Mouse (Mus musculus): ENCODE measurements around the gene Trap1.
"Not testable (repeated sequence)": the region's sequence is repeated elsewhere in the genome, so short reads cannot be mapped to it uniquely, and the experiment has no call there.

Trap1 gene

DNA sequence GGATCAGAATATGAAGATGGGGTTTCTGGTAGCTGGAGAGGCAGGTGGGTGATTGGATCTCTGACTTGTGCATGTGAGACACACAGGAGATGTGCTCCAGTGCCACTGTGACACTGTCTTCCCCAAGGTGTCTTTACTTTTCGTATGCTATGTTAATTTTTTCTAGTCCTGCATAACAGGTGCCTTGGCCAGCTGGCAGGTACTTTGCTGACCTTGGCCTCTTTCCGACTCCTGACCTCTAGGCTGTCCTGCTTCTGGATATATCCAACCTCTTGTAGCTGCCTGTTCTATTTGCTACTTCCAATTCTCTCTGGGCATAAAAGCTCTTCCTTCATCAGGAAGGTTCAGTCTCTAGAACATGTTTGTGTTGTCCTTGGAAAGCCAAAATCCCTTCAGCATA, 42.1 kb downstream of the Trap1 start:
- peak; percentile 69 to 74 for DNase-seq

DNA sequence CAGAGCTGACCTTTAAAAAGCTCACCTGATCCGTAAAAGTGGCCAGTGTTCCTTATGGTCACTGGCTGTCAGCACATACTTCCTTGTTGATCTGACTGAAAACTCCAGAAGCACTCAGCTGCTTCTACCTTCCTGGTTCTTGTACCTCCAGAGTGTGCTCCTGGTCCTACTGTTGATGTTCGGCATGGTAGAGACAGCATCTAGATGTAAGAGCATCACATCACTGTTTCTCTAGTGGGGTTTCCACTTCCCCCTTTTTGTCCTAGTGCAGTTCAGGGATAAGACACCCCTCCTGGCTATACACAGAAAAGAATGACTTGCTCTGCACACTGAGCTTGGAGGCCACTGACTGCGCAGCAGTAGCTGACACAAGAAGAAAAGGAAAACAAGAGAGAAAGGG, 43.2 kb downstream of the Trap1 start:
- no peak for DNase-seq

DNA sequence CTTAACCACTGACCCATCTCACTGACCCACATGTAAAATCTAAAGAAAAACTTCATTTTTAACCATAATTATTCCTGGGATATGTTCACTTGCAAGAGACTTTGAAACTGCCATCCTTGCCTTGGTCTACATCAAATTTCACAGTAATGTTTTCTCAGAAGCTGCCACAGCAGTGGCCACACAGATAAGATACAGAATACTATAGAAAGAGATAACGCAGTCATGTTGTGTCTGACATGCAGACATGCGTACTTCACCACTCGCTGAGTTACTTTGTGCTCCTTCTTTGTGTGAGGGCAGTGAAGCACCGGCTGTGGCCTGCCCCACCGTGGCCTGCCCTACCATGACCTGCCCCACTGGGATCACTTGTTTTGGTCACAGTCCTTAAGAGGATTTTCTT, 43.7 kb downstream of the Trap1 start:
- DNase-seq, result no peak

DNA sequence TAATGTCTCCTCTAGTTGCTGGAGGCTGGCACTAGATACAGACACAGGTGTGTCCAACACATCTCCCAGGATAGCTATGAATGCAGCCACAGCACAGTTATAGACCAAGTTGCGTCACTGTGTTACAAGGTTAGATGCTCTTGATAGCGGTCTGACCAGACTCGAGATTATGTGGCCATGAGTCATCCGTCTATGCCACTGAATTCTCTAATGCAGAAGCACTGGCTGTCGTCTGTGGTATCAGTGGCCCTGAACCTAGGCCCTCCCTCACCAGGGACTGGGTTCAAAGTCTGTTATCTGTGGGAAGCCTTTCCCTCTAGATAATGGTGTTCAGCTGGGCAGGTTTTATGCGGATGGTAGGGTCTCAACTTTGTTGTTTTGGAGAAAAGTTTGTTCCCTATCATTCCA, 45.3 kb downstream of the Trap1 start:
- no peak for DNase-seq

DNA sequence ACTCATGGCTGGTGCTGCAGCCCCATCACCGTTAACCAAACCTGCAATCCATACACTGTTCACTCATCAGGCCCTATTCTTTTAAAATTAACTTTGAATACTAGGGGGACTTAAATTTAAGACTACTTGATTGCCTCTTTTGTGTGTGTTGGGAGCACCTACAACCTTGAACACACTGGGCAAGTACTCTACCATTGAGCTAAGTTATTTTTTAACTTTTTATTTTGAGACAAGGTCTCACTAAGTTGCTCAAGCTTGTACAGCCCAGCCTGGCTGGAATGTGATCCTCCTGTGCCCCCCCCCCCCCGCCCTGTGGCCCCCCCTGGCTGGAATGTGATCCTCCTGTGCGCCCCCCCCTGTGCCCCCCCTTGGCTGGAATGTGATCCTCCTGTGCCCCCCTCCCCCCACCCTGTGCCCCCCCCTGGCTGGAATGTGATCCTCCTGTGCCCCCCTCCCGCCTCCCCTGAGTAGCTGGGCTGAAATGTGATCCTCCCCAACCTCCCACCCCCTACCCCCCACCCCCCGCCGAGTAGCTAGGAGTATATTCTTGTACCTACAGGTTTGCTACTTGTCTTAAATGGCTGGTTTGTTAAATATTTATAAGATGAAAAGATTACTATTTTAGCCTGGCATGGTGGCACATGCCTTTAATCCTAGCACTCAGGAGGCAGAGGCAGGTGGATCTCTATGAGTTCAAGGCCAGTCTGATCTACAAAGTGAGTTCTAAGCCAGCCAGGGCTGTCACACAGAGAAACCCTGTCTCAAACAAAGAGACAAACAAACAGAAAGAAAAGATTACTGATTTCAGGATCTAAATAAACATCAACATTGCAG, 46.0 kb downstream of the Trap1 start:
- DNase-seq, result peak; percentile 43 to 76

DNA sequence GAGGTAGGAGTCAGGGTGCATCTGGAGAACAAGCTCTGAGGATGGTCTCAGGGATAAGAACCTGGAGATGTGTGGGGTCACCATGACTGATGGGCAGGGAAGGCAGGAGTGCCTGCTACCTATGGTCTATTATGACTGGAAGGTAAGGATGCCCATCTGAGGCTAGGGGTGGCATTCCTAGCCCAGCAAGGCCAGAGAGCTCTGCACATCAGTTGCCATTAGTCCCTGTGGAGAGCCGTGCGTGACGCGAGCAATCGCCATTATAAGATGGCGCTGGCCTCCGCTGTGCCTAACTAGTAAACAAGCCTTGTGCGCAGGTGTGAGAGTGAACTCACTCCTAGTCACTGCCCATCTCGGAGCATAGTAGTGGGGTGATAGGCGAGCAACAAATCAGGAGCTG, 47.1 kb downstream of the Trap1 start:
- peak in 1 of 2 experiments; percentile 31 for DNase-seq

DNA sequence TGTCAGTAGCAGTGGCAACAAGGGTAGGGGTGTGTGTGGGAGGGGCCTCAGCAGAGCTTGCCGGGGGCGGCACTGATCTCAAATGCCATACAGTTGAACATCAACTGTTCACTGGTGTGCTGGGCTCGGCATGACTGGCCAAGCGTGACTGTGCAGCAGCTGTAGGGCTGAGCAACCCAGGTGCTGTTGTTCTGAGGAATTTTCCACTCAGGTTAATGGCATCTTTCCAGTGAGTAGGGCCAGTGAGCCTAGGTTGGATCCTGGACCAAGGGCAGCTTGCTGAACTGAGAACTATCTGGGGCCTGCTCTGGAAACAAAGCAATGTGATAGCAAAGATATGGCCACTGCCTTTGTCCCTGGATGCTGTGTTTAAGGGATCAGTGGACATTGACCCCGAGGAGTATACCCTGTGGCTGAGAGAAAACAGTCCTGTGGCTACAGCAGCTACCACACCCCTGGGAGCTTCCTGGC, 48.2 kb downstream of the Trap1 start:
- peak; percentile 93 to 97 for DNase-seq

DNA sequence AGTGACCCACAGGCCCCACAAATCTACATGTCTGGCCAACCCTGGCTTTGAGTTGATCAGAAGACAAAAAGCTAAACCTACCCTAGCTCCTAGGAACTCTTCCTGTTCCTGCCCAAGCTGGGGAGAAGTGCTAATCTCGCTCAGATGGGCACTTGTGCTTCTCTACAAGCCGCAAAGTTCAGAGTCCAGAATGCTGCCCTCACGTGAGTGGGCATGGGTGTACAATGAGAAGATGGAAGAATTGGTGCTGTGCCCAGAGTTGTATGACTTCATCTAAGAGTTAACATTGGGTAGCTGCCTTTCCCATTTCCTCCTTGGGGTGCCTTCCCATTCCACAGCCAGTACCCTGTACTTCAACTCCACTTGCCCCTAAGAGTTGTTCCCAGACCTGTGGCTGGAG, 50.4 kb downstream of the Trap1 start:
- DNase-seq, result peak; percentile 81 to 90

DNA sequence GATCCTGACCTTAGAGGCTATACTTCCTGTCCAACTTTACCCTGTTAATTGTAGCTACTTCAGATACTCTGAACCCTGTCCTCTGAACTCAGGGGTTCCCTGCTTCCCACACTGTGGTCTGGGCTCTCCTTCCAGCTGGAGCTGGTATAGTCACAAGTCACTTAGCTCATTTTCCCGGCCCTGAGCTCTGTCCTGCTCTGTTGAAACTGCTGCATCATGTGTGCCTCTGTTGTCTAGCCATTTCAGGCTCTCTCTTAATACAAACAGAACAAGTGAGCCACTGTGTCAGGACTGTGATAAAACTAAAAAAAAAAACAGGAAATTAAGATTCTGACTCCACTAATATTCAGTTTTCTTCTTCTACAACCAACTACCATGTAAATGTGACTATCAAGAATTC, 51.0 kb downstream of the Trap1 start:
- DNase-seq, result peak in 1 of 2 experiments; percentile 31

DNA sequence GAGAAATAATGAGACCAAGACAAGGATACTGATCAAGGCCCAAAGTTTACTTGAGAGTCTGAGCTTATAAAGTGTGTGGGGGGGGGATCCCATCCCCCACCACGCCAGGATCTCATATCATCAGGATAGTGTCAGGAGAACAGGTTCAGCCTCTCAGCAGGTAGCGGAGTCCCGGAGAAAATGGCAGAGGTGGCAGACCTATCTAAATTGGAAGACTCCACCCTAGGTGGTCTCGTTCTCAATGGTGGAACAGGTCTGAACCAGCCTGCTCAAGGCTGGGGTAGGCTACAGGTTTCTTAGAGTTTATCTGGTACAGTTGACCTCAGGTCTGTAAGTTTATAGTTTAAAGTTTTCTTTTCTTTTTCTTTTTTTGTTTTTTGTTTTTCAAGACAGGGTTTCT, 54.9 kb downstream of the Trap1 start:
- DNase-seq, result no peak

DNA sequence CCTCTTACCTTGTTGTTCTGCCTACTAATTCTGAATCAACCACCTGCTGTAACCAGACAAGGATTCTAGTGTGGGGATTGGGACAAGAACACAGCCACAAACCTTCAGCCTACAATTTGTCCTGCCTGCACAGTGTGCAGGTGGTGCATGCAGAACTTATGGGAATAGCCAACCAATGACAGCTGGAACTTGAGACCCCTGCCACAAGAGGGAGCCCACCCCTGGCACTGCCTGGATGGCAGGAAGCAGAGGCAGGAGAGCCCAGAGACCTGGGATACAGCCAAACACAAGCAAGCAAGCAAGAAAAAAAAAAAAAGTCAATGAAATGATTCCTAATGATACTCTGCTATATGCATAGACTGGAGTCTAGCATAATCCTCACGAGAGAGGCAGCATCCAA, 56.4 kb downstream of the Trap1 start:
- DNase-seq, result no peak

DNA sequence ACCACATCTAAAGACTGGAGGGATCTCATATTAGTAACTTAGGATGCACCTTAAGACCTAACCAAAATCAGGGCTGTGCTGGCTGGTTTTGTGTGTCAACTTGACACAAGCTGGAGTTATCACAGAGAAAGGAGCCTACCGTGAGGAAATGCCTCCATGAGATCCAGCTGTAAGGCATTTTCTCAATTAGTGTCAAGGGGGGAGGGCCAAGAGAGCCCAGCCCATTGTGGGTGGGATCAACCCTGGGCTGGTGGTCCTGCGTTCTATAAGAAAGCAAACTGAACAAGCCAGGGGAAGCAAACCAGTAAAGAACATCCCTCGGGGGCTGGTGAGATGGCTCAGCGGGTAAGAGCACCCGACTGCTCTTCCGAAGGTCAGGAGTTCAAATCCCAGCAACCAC, 60.2 kb downstream of the Trap1 start:
- not testable (repeated sequence) for DNase-seq

DNA sequence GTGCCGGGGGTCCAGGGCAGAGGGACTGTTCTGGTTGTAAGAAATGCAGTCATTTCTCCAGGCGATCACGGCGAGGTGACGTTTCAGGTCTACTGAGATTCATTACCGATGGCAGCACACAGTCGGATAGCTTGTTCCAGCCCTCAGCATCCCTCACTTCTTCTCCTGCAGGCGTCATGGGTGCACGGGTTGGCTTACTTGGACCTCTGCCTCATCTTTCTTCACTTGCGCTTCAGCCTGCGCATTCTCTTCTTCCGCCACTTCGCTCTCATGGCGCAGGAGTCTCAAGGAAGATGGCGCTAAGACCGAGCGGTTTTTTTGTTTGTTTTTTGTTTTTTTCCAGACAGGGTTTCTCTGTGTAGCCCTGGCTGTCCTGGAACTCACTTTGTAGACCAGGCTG, 60.8 kb downstream of the Trap1 start:
- not testable (repeated sequence) for DNase-seq

DNA sequence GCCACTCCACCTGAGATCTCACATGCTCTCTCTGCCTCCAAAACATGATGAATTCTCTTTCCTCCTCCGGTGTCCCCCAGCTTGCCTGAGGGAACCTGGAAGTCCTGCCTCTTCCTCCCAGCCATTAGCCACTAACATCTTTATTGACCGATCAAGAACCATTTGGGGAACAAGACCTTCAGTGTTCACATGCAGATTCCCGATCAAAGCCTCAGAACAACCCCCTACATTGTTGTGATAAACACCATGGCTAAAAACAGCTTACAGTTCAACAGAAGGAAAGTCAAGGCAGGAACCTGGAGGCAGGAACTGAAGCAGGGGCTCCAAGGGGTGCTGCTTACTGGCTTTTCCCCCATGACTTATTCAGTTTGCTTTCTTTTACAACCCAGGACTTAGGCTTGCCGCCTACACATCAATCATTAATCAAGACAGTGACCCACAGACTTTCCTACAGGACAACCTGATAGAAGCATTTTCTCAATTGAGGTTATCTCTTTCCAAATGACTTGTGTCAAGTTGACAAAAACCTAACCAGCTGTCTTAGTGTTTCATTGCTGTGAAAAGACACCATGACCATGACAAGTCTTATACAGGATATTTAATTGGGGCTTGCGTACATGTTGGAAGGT, 63.5 kb downstream of the Trap1 start:
- DNase-seq, result peak in 1 of 2 experiments; percentile 31

DNA sequence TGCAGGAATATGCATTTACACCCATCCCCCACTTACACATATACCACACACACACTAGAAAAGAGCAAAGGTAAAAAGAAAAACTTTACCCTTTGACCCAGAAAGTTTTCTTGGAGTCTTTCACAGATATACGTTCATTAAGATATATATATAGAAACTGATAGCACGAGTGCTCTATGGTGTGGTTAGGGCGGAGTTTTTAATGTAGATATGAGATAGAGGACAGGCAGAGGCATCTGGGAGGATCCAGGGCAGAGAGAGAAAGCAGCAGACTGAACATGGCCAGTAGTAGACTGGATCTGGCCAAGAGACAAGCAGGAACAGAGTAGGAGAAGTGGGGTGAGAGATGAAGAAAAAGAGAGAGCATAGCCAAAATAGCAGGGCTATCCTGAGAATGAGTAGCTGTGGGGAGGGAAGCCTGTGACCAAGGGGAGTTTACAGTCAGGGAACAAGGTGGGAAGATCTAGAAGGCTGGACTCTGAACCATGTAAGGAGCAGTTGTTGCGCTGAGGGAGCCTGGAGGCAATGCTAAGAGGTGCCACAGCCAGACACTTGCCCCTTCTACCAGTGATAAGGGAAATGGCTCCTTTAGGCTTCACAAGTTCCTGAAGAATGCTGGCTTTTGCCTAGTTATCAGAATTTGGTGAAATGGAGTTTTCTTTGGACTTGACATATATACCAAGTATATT, 64.6 kb downstream of the Trap1 start:
- no peak for DNase-seq

DNA sequence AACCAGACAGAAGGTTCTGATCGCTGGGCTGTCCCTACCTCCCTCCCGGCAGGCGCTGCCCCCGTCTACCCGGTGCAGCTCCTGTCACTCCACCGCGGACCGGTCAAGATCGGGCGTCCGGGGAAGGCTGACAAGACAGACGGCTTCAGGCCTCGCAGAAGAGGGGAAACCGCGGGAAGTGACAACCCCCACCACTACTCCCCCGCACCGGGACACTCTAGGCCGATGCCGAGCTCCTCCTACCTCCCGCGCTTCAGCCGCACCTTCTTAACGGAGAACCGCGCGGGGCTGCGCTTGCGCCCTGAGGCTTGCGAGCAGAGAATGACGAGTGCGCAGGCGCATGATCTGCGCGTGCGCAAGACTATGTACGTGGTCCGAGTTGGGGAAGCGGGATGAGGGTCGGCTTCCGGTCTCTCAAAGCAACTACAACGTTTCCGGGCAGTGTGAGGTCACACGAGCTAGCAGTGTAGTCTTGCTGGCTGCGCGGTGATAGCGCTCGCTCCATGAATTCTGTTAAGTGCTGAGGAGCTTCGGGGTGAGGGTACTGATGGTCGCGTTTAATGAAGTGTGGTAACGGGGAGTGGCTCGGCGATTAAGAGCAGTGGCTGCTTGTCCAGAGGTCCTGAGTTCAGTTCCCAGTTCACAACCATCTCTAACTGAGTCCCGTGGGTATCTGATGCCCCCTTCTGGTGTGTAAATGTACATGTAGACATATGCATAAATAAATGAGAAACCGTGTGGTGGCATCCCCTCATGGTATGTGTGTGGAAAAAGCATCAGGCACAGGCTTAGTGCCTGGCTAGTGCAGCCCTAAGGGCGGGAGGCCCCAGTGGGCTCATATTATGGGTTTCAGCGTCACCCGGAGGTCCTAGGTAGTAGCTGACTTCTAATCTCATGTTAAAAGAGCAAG, 73.9 kb downstream of the Trap1 start, which contains the start of gene Slx4:
TSS of gene Slx4 (minus strand) at position 282 of the 910 bp plus-strand sequence.
- peak; percentile 96 to 97 for DNase-seq
